Mouse (Mus musculus): Measurements from ENCODE around the gene Actl6b. TPM values are rescaled to one million over a fixed set of nuclear protein-coding genes. Genes with fewer than 3 reads are reported as not detected.

Actl6b gene
- total RNA-seq, 2 experiments from 2014 or later, result not detected

DNA sequence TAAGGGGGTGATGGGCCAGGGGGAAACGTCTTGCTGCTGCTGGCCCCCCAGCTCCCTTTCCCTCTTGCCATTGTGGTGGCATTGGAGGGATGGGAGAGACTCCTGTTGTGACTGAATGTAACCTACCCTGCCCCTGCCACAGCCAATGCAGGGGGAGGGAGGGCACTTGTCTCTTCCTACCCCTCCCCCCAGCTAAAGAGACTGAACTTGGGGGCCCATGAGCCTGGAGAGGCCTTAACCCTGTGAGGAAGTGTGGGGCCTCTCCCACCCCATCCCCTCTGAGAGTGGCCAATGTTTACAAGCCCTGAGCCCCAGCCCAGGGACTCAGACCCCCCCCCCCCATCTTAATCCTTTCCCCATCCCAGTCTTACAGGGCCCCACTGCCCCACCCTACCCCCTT lies 25.9 kb upstream of the Actl6b start:
- ATAC-seq (replicated peaks; ENCODE audit: low FRiP score, low TSS enrichment, poor library complexity, severe bottlenecking), result no peak

DNA sequence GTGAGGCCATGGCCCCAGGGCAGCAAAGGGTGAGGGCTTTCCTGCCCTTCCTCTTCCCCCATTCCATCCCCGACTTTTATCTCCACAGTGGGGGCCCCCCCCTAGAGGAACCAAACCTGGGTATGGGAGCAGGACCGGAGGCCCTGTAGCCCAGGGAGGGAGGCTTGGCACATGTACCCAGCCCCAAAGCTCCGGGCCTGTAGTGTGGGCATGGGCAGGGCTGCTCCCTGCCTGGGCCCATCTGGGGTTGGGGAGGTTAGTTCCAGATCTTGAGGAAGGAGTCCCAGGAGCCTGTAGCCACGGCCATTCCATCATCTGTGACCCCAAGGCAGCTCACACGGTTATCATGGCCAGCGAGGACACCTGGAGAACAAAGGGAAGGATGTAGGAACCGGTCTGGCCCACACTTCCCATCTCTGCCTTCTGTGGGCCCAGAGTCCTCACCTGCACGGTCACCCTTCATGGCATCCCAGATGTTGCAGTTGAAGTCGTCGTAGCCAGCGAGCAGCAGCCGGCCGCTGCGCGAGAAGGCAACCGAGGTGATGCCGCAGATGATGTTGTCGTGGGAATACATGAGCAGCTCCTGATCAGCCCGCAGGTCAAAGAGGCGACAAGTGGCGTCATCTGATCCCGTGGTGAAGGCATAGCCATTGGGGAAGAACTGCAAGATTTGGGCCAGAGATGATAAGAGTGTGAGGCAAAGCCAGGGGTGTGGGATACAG lies 24.9 kb upstream of the Actl6b start:
- no peak for ATAC-seq (replicated peaks; ENCODE audit: low FRiP score, low TSS enrichment, poor library complexity, severe bottlenecking)

DNA sequence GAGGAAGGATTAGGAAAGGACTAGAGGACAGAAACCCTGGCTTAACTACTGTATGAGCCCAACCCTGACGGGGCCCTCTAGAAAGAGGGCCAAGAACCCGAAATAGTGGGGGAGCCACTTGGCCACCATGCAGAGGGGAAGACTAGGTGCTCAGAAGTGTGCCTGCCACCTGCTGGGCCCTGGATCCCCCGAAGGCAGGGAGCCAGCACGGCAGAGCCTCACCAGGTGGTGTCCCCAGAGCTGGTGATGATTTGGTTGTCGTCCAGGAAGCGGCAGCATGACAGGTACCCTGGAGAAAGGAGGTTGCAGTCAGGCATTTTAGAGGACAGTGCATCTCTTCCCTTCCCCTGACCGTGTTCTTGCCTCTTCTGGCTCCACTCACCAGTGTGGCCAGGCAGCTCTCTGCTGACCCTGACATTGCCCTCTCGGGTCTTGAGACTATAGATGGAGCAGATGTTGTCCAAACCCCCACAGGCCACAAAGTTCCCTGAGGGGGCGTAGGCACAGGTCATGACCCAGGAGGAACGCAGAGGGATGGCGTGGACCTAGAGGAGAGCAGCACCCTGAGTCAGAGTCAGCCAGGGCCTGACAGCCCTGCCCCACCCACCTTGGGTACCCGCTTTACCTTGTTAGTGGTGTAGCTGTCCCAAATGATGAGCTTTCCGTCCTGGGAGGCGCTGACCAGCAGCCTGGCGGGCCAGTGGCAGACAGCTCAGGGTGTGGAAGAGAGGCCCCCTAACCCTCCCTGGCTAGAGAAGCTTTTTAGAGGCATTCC lies 23.9 kb upstream of the Actl6b start:
- ATAC-seq (replicated peaks; ENCODE audit: low FRiP score, low TSS enrichment, poor library complexity, severe bottlenecking), result no peak

DNA sequence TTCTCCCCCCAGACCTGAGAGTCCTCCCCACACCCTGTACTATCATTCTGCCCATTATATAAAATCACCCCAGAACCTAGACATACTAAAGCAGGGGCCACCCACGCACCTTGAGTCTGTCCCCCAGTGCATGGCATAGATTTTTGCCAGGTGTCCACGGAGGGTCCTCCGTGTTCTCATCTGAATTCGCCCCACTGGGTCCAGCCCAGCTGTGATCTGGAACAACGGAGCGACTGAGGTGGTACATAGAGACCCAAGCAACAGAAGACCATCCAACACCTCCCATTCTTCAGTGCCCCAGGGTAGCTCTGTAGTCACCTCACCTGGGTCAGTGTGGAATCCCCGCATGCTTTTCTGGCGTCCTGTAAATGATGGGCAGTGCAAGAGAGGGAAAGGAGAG lies 23.2 kb upstream of the Actl6b start:
- no peak for ATAC-seq (replicated peaks; ENCODE audit: low FRiP score, low TSS enrichment, poor library complexity, severe bottlenecking)

DNA sequence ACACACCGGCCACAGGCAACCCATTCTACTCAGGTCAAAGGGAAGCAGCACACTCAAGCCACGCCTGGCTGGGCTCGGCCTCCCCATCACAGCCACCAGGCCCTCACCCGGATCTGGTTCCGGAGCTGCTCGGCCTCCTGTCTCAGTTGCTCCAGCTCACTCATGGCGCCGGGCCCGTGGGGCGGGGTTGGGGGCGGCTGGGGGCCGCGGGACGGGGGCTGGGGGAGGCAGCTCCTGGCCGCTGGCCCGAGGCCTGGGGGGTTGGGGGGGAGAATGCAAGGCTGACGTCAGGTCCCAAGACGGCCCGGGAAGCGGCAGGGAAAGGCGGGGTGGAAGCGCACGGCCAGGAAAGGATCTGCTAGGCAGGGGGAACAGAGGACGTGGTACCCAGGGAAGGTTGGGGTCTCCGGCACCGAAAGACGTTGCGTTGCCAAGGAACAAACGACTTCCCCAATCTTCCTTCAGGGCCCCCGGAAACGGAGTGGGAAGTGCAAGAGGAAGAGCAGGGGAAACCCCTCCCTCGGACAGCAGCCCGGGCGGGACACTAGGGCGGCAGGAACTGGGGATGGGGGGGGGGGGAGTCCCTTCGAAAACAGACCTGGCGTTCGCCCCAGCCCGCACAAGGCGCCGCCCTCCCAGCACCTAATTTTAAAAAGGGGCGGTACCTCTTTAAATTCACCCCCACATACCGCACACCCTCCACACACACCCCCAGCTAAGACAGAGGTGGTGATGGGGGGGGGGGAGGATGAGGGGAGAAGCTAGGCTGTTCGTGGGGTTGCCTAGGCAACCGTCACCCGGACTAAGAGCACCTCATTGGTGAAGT lies 22.5 kb upstream of the Actl6b start:
- ATAC-seq (replicated peaks; ENCODE audit: low FRiP score, low TSS enrichment, poor library complexity, severe bottlenecking), result no peak

DNA sequence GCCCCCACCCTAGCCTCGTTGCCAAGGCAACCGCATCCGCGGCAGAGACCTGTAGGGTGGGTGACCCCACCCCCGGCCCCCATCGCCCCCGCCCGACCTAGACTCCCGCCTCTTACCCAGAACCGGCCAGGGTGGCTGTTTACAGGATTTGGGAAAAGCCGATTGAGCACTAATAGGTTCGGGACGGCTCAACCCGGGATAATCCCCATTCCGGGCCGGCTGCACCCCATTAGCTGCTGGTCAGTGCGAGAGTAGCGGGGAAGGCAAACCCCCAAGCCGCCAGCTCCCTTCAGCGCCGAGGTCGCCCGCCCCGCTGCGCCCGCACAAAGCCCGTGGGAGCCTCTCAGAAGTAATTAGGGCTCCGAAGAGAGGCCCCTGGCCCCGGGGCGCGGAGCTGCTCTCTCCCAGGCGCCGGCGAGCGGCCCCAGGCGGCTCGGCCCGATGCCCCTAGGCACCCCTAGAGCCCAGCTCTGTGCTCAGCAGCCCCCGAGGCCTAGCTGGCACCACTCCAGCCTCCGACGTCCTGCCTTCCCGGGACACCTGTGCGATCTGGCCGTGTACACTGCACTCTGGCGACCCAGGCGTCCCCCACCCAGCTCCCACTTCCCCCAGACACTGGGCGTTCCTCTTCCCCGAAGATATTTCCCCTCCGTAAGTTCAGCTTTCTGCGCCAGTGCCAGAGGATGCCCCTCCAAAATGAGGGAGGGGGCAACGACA lies 21.7 kb upstream of the Actl6b start:
- 0 out of 2 replicates have a peak, but pooled peaks have one; percentile 8 for ATAC-seq (replicated peaks; ENCODE audit: low FRiP score, low TSS enrichment, poor library complexity, severe bottlenecking)

- ATAC-seq (replicated peaks; ENCODE audit: low FRiP score, low TSS enrichment, poor library complexity, severe bottlenecking), result no peak
Measured at GRCm38 (mm10) chr5:137532131-137532807, 21.0 kb upstream of the Actl6b start.

DNA sequence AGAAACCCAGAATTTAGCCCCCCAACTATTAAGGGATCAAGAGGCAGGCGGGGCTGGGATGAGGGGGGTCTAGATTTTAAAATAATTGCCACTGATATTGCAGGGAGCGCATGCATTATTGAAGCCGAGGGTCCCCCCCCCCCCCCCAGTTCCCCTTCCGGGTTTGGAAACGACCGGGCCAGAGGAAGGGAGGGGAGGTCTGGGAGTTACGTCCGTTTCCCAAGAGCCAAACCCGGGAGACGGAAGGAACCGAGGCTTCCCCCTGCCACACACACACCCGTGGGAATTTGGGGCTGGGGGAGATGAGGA lies 20.6 kb upstream of the Actl6b start:
- ATAC-seq (replicated peaks; ENCODE audit: low FRiP score, low TSS enrichment, poor library complexity, severe bottlenecking), result peak; percentile 6; the same call in 1 of the 2 replicates

- peak; percentile 74 for ATAC-seq (replicated peaks; ENCODE audit: low FRiP score, low TSS enrichment, poor library complexity, severe bottlenecking)
Measured at GRCm38 (mm10) chr5:137533117-137533827, 20.0 kb upstream of the Actl6b start, which contains the start of the genes Epo and Gnb2. TSS of gene Epo (minus strand) at chr5:137533242. TSS of gene Gnb2 (minus strand) at chr5:137533510.

DNA sequence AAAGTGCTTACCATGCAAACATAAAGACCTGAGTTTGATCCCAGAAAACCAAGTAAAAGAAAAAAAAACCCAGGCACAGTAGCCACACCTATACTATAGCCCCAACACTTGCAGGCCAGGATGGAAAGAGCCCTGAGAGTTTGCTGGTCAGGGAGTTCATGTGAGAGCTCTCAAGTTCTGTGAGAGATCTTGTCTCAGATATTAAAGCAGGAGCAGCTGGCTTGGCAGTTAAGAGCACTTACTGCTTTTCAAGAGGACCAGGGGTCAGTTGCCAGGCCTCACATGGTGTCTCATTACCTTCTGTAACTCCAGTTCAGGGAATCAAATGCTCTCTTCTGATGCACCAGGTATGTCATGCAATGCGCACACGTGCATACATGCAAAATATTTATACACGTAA lies 18.6 kb upstream of the Actl6b start:
- ATAC-seq (replicated peaks; ENCODE audit: low FRiP score, low TSS enrichment, poor library complexity, severe bottlenecking), result no peak

DNA sequence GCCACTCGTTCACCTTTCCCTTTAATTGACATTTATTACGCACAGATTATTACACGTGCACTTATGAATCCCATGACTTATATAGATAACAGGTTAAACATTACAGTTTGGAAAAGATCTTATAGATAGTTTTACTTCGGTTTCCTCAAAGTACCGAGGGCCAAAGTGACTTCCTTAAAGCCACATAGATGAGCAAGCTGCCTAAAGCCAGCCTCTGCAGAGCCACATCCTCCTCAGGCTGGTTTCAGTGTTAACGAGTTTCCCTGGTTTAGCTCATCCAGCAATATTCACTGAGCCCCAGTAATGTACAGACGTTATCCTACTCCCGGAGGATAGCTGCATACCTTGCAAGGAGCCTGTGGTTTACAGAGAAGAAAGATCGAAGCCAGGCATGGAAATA lies 18.0 kb upstream of the Actl6b start:
- ATAC-seq (replicated peaks; ENCODE audit: low FRiP score, low TSS enrichment, poor library complexity, severe bottlenecking), result no peak

DNA sequence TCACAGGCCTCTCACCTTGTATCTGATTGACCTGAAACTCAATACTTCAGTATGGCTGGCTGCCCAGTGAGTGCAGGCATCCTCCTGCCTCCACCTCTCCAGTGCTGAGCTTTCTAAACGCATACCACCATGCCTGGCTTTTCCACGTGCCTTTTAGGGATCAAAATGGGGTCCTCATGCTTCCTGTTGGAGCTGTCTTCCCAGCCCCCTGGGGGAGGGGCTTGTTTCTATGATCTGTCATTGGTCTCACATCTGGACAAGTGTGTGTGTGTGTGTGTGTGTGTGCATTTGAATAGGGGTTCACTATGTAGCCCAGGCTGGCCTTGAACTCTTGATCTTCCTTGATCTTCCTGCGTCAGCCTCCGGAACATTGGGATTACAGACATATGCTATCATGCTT lies 15.9 kb upstream of the Actl6b start:
- ATAC-seq (replicated peaks; ENCODE audit: low FRiP score, low TSS enrichment, poor library complexity, severe bottlenecking), result no peak

DNA sequence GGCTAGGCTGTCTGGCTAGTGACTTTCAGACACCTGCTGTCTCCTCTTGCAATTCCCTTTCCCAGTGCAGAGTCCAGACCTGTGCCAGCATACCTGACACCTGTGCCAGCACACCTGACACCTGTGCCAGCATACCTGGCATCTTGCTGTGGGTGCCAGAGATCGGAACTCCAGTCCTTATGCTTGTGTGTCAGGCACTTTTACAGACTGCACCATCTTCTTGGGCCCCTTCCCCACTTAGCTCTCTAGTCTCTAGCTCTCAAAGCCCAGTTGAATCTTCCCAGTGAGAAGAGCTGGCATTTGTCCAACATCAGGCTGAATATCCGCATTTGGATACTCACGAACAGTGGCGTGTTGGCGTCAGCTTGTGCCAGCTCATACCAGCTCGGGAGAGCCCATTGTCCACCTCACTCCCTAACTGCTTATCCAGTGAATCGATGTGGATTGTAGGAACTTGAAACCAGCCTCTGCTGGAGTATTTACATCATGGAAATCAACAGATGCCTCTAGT lies 14.0 kb upstream of the Actl6b start:
- no peak for ATAC-seq (replicated peaks; ENCODE audit: low FRiP score, low TSS enrichment, poor library complexity, severe bottlenecking)

GRCm38 (mm10) chr5:137540991-137541390 lies 12.3 kb upstream of the Actl6b start:
- ATAC-seq (replicated peaks; ENCODE audit: low FRiP score, low TSS enrichment, poor library complexity, severe bottlenecking), result no peak

DNA sequence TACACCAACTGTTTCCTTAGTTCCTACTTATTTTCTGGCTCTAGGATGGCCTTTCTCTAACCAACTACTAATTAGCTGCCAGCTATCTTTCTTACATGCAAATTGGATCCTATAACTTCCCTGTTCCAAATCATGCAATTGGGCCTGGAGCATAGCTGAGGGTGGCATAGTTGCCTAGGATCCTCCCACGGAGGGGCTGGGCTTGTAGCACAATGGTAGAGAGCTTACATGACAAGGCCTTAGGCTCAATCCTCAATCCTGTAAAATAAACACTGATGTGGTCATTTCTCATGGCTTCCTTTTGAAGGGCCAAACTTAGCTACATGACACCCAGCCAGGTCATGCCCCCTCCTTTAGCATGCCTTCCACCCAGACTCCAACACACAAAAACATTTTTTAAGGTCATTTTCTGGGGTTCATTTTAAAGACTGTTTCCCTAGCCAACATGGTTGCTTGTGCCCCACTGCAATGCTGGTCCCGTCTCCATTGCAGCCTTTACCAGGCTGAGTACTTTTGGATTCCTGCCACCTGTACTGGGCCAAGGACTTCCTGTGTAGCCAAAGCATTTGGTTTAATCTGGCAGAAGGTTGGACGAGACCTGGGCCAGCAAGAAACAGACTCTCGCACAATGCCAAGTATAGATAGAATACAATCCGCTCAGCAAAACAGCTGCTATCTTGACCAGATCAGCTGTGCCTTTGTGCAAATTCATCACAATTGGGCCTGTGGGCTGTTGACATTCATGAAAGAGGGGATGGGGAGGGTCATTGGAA lies 11.4 kb upstream of the Actl6b start:
- ATAC-seq (replicated peaks; ENCODE audit: low FRiP score, low TSS enrichment, poor library complexity, severe bottlenecking), result peak; percentile 57

- ATAC-seq (replicated peaks; ENCODE audit: low FRiP score, low TSS enrichment, poor library complexity, severe bottlenecking), result no peak
Measured at GRCm38 (mm10) chr5:137544926-137545325, 8.4 kb upstream of the Actl6b start.

DNA sequence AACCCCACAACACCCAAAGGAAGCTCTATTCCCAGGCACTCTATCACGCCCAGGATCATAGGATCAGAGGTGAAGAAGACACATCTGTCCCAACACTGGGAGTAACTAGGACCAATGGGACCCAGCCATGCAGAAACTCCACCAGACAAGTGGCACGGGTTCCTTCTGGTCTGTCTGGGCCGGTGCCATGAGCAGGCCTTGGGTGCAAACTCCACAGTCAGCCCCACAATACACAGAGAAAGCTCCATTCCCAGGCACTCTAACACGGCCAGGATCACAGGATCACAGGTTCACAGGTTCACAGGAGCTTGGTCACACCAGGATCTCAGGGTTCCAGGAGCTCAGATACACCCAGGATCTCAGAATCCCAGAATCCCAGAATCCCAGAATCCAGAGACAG lies 7.7 kb upstream of the Actl6b start:
- no peak for ATAC-seq (replicated peaks; ENCODE audit: low FRiP score, low TSS enrichment, poor library complexity, severe bottlenecking)

- no peak for ATAC-seq (replicated peaks; ENCODE audit: low FRiP score, low TSS enrichment, poor library complexity, severe bottlenecking)
Measured at GRCm38 (mm10) chr5:137549840-137550239, 3.5 kb upstream of the Actl6b start.

Data from megakaryocyte-erythroid progenitor cell, adult 5-6 weeks (primary cell).